Mouse (Mus musculus): ENCODE measurements around the gene Ak8.

Ak8 gene

GRCm38 (mm10) chr2:28730676-28731075 is 30.7 kb downstream of the Ak8 start:
- no peak for DNase-seq (ENCODE audit: low read depth, low spot score)

GRCm38 (mm10) chr2:28737112-28737511 is 37.1 kb downstream of the Ak8 start:
- no peak for DNase-seq (ENCODE audit: low read depth, low spot score)

GRCm38 (mm10) chr2:28740159-28740558 is 40.2 kb downstream of the Ak8 start:
- DNase-seq (ENCODE audit: low read depth, low spot score) = no peak

- no peak for DNase-seq (ENCODE audit: low read depth, low spot score)
These were observed 42.7 kb downstream of the Ak8 start for GRCm38 (mm10) chr2:28742701-28743100.

- no peak for DNase-seq (ENCODE audit: low read depth, low spot score)
These were observed 46.8 kb downstream of the Ak8 start for GRCm38 (mm10) chr2:28746682-28747332.

GRCm38 (mm10) chr2:28747705-28748104 is 47.7 kb downstream of the Ak8 start:
- no peak for DNase-seq (ENCODE audit: low read depth, low spot score)

- DNase-seq (ENCODE audit: low read depth, low spot score) = no peak
These were observed 51.2 kb downstream of the Ak8 start for GRCm38 (mm10) chr2:28751186-28751585.

- DNase-seq (ENCODE audit: low read depth, low spot score) = peak; percentile 33
These were observed 51.7 kb downstream of the Ak8 start for GRCm38 (mm10) chr2:28751658-28752057.

GRCm38 (mm10) chr2:28752388-28752787 is 52.4 kb downstream of the Ak8 start:
- no peak for DNase-seq (ENCODE audit: low read depth, low spot score)

- DNase-seq (ENCODE audit: low read depth, low spot score) = peak; percentile 86
These were observed 55.5 kb downstream of the Ak8 start for GRCm38 (mm10) chr2:28755451-28755850.

GRCm38 (mm10) chr2:28756201-28756600 is 56.2 kb downstream of the Ak8 start:
- peak; percentile 68 for DNase-seq (ENCODE audit: low read depth, low spot score)

GRCm38 (mm10) chr2:28759441-28759840 is 59.5 kb downstream of the Ak8 start:
- DNase-seq (ENCODE audit: low read depth, low spot score) = no peak

GRCm38 (mm10) chr2:28766590-28766989 is 66.6 kb downstream of the Ak8 start:
- DNase-seq (ENCODE audit: low read depth, low spot score) = no peak

GRCm38 (mm10) chr2:28767041-28767440 is 67.1 kb downstream of the Ak8 start:
- no peak for DNase-seq (ENCODE audit: low read depth, low spot score)

GRCm38 (mm10) chr2:28770697-28771096 is 70.7 kb downstream of the Ak8 start:
- no peak for DNase-seq (ENCODE audit: low read depth, low spot score)

- DNase-seq (ENCODE audit: low read depth, low spot score) = no peak
These were observed 74.1 kb downstream of the Ak8 start for GRCm38 (mm10) chr2:28774073-28774472.

- no peak for DNase-seq (ENCODE audit: low read depth, low spot score)
These were observed 76.8 kb downstream of the Ak8 start for GRCm38 (mm10) chr2:28776728-28777127.

GRCm38 (mm10) chr2:28780001-28780782 is 80.2 kb downstream of the Ak8 start:
- no peak for DNase-seq (ENCODE audit: low read depth, low spot score)

- DNase-seq (ENCODE audit: low read depth, low spot score) = no peak
These were observed 81.3 kb downstream of the Ak8 start for GRCm38 (mm10) chr2:28781310-28781709.

GRCm38 (mm10) chr2:28786355-28787066 is 86.5 kb downstream of the Ak8 start:
- DNase-seq (ENCODE audit: low read depth, low spot score) = no peak

GRCm38 (mm10) chr2:28787067-28787619 is 87.2 kb downstream of the Ak8 start:
- no peak for DNase-seq (ENCODE audit: low read depth, low spot score)

GRCm38 (mm10) chr2:28792931-28793610 is 93.1 kb downstream of the Ak8 start:
- DNase-seq (ENCODE audit: low read depth, low spot score) = no peak
